14 mouse cellular contexts compared by ENCODE assay signal in the genomic region with DNA sequence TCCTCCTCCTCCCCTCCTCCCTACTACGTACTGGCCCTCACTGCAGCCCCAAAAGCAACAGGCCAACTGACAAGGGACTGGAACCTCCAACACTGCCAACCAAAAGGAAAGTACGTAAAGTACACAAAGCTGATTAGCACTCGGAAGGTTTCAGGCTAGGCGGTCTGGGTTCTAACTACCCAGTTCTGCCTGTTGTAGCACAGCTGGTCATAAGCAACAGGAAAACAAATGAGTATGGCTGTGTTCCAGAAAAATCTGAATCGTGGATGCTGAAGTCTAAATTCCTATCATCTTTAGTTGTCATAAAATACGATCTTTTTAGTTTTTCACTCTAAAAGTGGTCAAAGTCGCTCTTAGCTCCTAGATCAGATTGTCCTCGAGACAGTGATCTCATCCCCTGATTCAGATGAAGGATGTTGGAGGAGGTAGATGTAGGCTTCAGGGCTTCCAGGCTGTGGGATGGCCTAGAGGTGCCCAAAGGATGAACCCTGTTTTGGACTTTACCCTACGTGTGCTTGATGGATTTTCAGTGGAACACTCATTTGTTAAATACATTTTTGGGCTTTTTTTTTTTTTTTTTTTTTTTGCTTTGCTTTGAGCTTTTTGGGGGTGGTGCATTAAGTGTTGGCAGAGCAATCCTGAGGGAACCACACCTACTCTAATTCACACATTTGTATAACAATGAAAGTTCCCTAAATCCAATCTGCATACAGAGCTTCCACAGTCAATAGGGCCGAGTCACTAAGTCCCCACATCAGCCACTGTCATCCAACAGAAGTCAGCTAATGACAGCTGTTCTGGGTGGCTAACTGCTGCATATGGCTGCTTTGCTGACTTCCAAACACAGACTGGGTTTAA. TPM values are rescaled to one million over a fixed set of nuclear protein-coding genes. Genes with fewer than 3 reads are reported as not detected.
DNase-seq lines count a peak whose midpoint lies in the region; ATAC-seq and TF ChIP-seq lines count a peak whose summit lies in the region.
"Had no signal": no experiment of that assay in that cellular context is flagged by ENCODE, and none has a peak within 500 bp of the region (broad histone marks: within the 10 kb centered on the region; RNA-seq: fewer than 3 reads in every experiment).

No protein-coding gene starts in this region.

- no peaks in the 10 kb centered on the region for H3K9me3 ChIP-seq in kidney, embryonic 15.5 days (replicated peaks)
- no peaks in the 10 kb centered on the region for H3K9me3 ChIP-seq in stomach, embryonic 15.5 days
- H3K9me3 ChIP-seq in stomach, postnatal 0 days (ENCODE audit: control insufficient read depth, low read length): no peaks in the 10 kb centered on the region
- H3K9me3 ChIP-seq: embryonic facial prominence, embryonic 13.5 days; forebrain, embryonic 15.5 days; limb, embryonic 15.5 days had no signal

- no peak for DNase-seq in kidney, postnatal 25 days
- no peak for DNase-seq in stomach, postnatal 0 days (ENCODE audit: low spot score)
- DNase-seq in R1 (ENCODE audit: low read depth, low spot score): peak; percentile 92
- DNase-seq in urinary bladder, postnatal 10 days (ENCODE audit: low spot score): no peak
- DNase-seq in layer of hippocampus, adult 9-10 months (ENCODE audit: low spot score): no peak
- DNase-seq: adrenal gland, adult 8-10 months; cerebellum, adult 9-10 months; gastrocnemius, postnatal 36 days; right cerebral cortex, postnatal 25 days had no signal

- no peak overlapping the region for H3K4me2 ChIP-seq in kidney, embryonic 15.5 days
- H3K4me2 ChIP-seq in stomach, embryonic 15.5 days: no peak overlapping the region
- H3K4me2 ChIP-seq in stomach, postnatal 0 days (replicated peaks; ENCODE audit: low read depth): no peak overlapping the region
- H3K4me2 ChIP-seq: embryonic facial prominence, embryonic 13.5 days; forebrain, embryonic 15.5 days; limb, embryonic 15.5 days had no signal

- H3K4me3 ChIP-seq in kidney, embryonic 15.5 days (replicated peaks): no peak overlapping the region
- no peak overlapping the region for H3K4me3 ChIP-seq in stomach, embryonic 15.5 days (replicated peaks)
- H3K4me3 ChIP-seq in stomach, postnatal 0 days (ENCODE audit: low read depth, low read length): no peak overlapping the region
- H3K4me3 ChIP-seq: embryonic facial prominence, embryonic 13.5 days; forebrain, embryonic 15.5 days; limb, embryonic 15.5 days had no signal

- no peak for ATAC-seq in kidney, embryonic 15.5 days (replicated peaks; ENCODE audit: low FRiP score)
- no peak for ATAC-seq in stomach, embryonic 15.5 days (ENCODE audit: insufficient read depth, low FRiP score, low read depth)
- ATAC-seq in stomach, postnatal 0 days (ENCODE audit: low FRiP score, low TSS enrichment): no peak
- ATAC-seq: forebrain, embryonic 15.5 days had no signal

- no peak overlapping the region for H3K9ac ChIP-seq in kidney, embryonic 15.5 days
- H3K9ac ChIP-seq in stomach, embryonic 15.5 days: no peak overlapping the region
- no peak overlapping the region for H3K9ac ChIP-seq in stomach, postnatal 0 days (ENCODE audit: low read length)
- H3K9ac ChIP-seq: embryonic facial prominence, embryonic 13.5 days; forebrain, embryonic 15.5 days; limb, embryonic 15.5 days had no signal

- H3K36me3 ChIP-seq in kidney, embryonic 15.5 days: no peaks in the 10 kb centered on the region
- H3K36me3 ChIP-seq in stomach, embryonic 15.5 days: no peaks in the 10 kb centered on the region
- H3K36me3 ChIP-seq in stomach, postnatal 0 days (ENCODE audit: control insufficient read depth, insufficient read depth, low read length): no peaks in the 10 kb centered on the region
- H3K36me3 ChIP-seq: embryonic facial prominence, embryonic 13.5 days; forebrain, embryonic 15.5 days; limb, embryonic 15.5 days had no signal

- no peaks in the 10 kb centered on the region for H3K27me3 ChIP-seq in kidney, embryonic 15.5 days
- no peaks in the 10 kb centered on the region for H3K27me3 ChIP-seq in stomach, embryonic 15.5 days (replicated peaks)
- H3K27me3 ChIP-seq in stomach, postnatal 0 days (ENCODE audit: control insufficient read depth, insufficient read depth, low read length): no peaks in the 10 kb centered on the region
- H3K27me3 ChIP-seq: embryonic facial prominence, embryonic 13.5 days; forebrain, embryonic 15.5 days; limb, embryonic 15.5 days had no signal

- TF ChIP-seq CTCF in stomach, postnatal 0 days (IDR thresholded peaks at IDR 0.05; ENCODE audit: low read depth): no peak

- TF ChIP-seq EP300 in stomach, postnatal 0 days (optimal IDR thresholded peaks at IDR 0.05): no peak

- H3K4me1 ChIP-seq in kidney, embryonic 15.5 days: peaks cover 40% of the 10 kb centered on the region
- peaks cover 13% of the 10 kb centered on the region for H3K4me1 ChIP-seq in stomach, embryonic 15.5 days
- 0 out of 2 replicates have a peak, but pooled peaks cover 9% of the 10 kb centered on the region for H3K4me1 ChIP-seq in stomach, postnatal 0 days (replicated peaks; ENCODE audit: control insufficient read depth, insufficient read depth)

- H3K27ac ChIP-seq in kidney, embryonic 15.5 days: peak overlapping the region; percentile 54
- peak overlapping the region; percentile 1; the same call in 1 of the 2 replicates for H3K27ac ChIP-seq in stomach, embryonic 15.5 days
- no peak overlapping the region for H3K27ac ChIP-seq in stomach, postnatal 0 days (replicated peaks)
- H3K27ac ChIP-seq: embryonic facial prominence, embryonic 13.5 days; forebrain, embryonic 15.5 days; limb, embryonic 15.5 days had no signal

- 48% methylated on average over 10 of the region's 10 CpGs for whole genome bisulfite sequencing in kidney, embryonic 15.5 days
- WGBS in stomach, embryonic 15.5 days: 38% methylated on average over 9 of the region's 10 CpGs
- 40% methylated on average over 9 of the region's 10 CpGs for WGBS in stomach, postnatal 0 days

RNA-seq across cellular contexts. Expression of gene Fzd7, which starts 55.6 kb away (rescaled TPM):
- polyA plus RNA-seq in kidney, embryonic 15.5 days (2015; fragmentation: Nextera tagmentation; extraction: Ambion mirVana): 19.1 and 19.5 TPM in 2 replicates
- polyA plus RNA-seq in stomach, embryonic 15.5 days (2015; fragmentation: Nextera tagmentation; extraction: Ambion mirVana): 7.7 and 9.6 TPM in 2 replicates
- 3.9 and 4.5 TPM in 2 replicates for polyA plus RNA-seq in stomach, postnatal 0 days (2015; fragmentation: Nextera tagmentation; extraction: Ambion mirVana)
